Mouse (Mus musculus) limb, embryonic 12.5 days (tissue): Measurements from ENCODE around the gene Lhfp. TPM values are rescaled to one million over a fixed set of nuclear protein-coding genes. Genes with fewer than 3 reads are reported as not detected.

Source experiments
- ATAC-seq: fragments of 200-750 bp; cut with Nextera tagmentation; 2 replicates; pipeline ENCODE4 v1.8.0; 2017; ENCODE audit warnings: low read depth, moderate TSS enrichment; ENCODE audit not compliant: insufficient number of reproducible peaks, insufficient read depth, low FRiP score, low TSS enrichment
- H3K27ac ChIP-seq: fragments of 300-500 bp; sonication (generic); 2 replicates; pipeline ENCODE4 v1.5.1; 2016; ENCODE audit warnings: mild to moderate bottlenecking, moderate library complexity
- H3K27me3 ChIP-seq: fragments of 300-500 bp; sonication (generic); 2 replicates; pipeline ENCODE4 v1.6.1; 2016; ENCODE audit warnings: mild to moderate bottlenecking, moderate library complexity
- H3K36me3 ChIP-seq: fragments of 300-500 bp; sonication (generic); 2 replicates; pipeline ENCODE4 v1.6.1; 2016; ENCODE audit warnings: mild to moderate bottlenecking, moderate library complexity
- H3K4me1 ChIP-seq: fragments of 300-500 bp; sonication (generic); replicated peaks from 2 replicates; pipeline ENCODE4 v1.6.1; 2016
- H3K4me2 ChIP-seq: fragments of 300-500 bp; sonication (generic); 2 replicates; pipeline ENCODE4 v1.6.1; 2016; ENCODE audit warnings: mild to moderate bottlenecking, moderate library complexity
- H3K4me3 ChIP-seq: fragments of 300-500 bp; sonication (generic); replicated peaks from 2 replicates; pipeline ENCODE4 v1.5.1; 2016; ENCODE audit warnings: mild to moderate bottlenecking
- H3K9ac ChIP-seq: fragments of 300-500 bp; sonication (generic); replicated peaks from 2 replicates; pipeline ENCODE4 v1.6.1; 2016; ENCODE audit warnings: mild to moderate bottlenecking, moderate library complexity
- H3K9me3 ChIP-seq: fragments of 300-500 bp; sonication (generic); 2 replicates; pipeline ENCODE4 v1.6.1; 2016; ENCODE audit warnings: mild to moderate bottlenecking, moderate library complexity
- WGBS: fragments of 180-500 bp; shearing (Covaris S2); methylation state at CpG from one replicate; pipeline ENCODE4 v1.1.7; 2016; 5-methylcytosine and 5-hydroxymethylcytosine counted together
- polyA plus RNA-seq: library from polyadenylated mRNA; unstranded; fragments of >200 nt; fragmentation: Nextera tagmentation; extraction: Ambion mirVana; gene quantifications from 2 replicates; pipeline ENCODE4 v1.2.1, GENCODE M21; 2016

Lhfp gene
- polyA plus RNA-seq, 1 experiment from 2014 or later = 56.5 TPM

- 62% methylated on average over 8 of the region's 8 CpGs for WGBS
- Histone ChIP-seq H3K27ac (no peak overlapping the region), H3K4me2 (no peak overlapping the region), H3K4me3 (no peak overlapping the region), H3K9me3 (peaks cover 2% of the 10 kb centered on the region; the same call in 1 of the 2 replicates), H3K36me3 (no peaks in the 10 kb centered on the region), H3K27me3 (no peaks in the 10 kb centered on the region), H3K4me1 (no peaks in the 10 kb centered on the region), H3K9ac (no peak overlapping the region)
- ATAC-seq = no peak
These were observed 84.2 kb downstream of the Lhfp start for GRCm38 (mm10) chr3:53125495-53125894.

DNA sequence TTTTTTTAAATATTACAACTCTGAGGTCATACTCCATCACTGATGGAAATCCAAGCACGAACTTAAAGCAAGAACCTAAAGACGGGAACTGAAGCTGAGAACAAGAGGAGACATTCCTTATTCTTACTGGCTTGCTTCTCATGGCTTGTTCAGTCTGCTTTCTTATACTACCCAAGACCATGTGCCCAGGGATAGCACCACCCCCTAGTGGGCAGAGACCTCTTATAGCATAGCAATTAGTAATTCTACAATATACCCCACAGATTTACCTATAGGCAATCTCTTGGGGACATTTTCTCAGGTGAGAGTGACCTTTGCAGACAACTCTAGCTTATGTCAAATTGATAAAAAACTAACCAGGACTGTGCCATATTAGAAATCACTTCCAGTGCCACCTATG lies 97.5 kb downstream of the Lhfp start:
- no peaks in the 10 kb centered on the region for H3K27me3 ChIP-seq
- WGBS = 94% methylated on average over 2 of the region's 2 CpGs
- H3K36me3 ChIP-seq = no peaks in the 10 kb centered on the region
- no peak overlapping the region for H3K4me2 ChIP-seq
- no peak overlapping the region for H3K4me3 ChIP-seq
- no peak overlapping the region for H3K9ac ChIP-seq
- no peaks in the 10 kb centered on the region for H3K9me3 ChIP-seq
- ATAC-seq = no peak
- H3K4me1 ChIP-seq = 0 out of 2 replicates have a peak, but pooled peaks cover 5% of the 10 kb centered on the region
- H3K27ac ChIP-seq = no peak overlapping the region

- Histone ChIP-seq H3K4me1 (0 out of 2 replicates have a peak, but pooled peaks cover 5% of the 10 kb centered on the region), H3K9ac (no peak overlapping the region), H3K27ac (no peak overlapping the region), H3K4me3 (no peak overlapping the region), H3K9me3 (no peaks in the 10 kb centered on the region), H3K27me3 (no peaks in the 10 kb centered on the region), H3K36me3 (no peaks in the 10 kb centered on the region), H3K4me2 (no peak overlapping the region)
- ATAC-seq = no peak
These were observed 97.9 kb downstream of the Lhfp start for GRCm38 (mm10) chr3:53139205-53139604.

DNA sequence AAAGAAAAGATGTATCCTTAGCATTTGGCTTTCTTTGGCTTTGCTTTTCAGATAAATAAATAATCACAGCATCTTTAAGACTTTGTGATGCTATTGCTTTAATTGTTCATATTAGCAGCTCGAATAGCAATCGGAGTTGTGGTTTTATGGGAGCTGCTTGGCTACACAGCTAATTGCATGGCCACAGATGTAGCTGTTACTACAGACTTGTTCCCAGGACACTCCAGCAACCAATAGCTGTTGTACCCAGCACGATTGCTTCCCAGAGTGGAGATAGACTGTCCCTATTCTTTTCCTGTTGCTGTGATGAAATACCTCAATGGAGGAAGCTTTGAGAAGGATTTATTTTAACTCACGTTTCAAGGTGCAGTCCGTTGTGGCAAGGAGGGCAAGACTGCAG lies 98.3 kb downstream of the Lhfp start:
- Histone ChIP-seq H3K9me3 (no peaks in the 10 kb centered on the region), H3K4me2 (no peak overlapping the region), H3K4me3 (no peak overlapping the region), H3K27ac (no peak overlapping the region), H3K36me3 (no peaks in the 10 kb centered on the region), H3K27me3 (no peaks in the 10 kb centered on the region), H3K4me1 (0 out of 2 replicates have a peak, but pooled peaks cover 5% of the 10 kb centered on the region), H3K9ac (no peak overlapping the region)
- no peak for ATAC-seq
- WGBS = 64% methylated on average over 5 of the region's 5 CpGs

DNA sequence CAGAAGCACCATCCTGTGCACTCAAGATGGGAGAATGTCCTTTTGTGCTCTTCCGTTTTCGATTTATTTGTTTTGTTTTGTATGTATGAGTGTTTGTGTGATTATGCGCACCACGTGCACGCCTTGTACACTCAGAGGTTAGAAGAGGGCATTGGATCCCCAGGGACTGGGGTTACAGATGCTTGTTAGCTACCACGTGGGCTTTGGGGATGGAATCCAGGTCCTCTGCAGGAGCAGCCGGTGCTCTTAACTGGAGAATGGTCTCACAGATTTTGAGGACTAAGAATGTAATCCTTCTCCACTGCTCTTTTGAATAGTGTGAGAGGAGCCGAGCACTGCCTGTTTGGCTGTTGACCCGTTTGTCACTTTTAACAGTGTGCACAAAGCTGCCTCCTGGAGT lies 101.2 kb downstream of the Lhfp start:
- H3K9me3 ChIP-seq = no peaks in the 10 kb centered on the region
- H3K36me3 ChIP-seq = no peaks in the 10 kb centered on the region
- H3K9ac ChIP-seq = no peak overlapping the region
- no peak overlapping the region for H3K4me3 ChIP-seq
- no peak overlapping the region for H3K4me2 ChIP-seq
- ATAC-seq = no peak
- no peak overlapping the region for H3K27ac ChIP-seq
- 71% methylated on average over 9 of the region's 9 CpGs for WGBS
- 0 out of 2 replicates have a peak, but pooled peaks cover 5% of the 10 kb centered on the region for H3K4me1 ChIP-seq
- H3K27me3 ChIP-seq = no peaks in the 10 kb centered on the region

DNA sequence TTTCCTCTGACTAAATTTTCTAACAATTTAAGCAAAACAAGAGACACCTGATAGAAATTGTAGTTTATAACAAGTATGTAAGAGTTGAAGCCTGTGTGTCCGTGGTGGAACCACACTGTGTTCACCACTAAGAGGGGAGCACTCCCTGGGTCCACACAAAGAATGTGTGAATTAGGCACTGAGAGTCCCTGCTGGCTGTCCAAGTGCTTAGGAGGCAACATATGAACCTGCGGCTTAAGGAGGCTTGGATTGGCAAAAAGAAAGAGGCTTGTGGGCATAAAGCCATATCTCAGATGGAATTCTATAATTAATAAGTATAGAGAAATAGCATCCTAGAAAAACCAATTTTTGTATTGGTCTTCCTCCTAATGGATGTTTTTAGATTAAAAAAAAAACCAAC lies 104.2 kb downstream of the Lhfp start:
- no peak for ATAC-seq
- H3K9ac ChIP-seq = no peak overlapping the region
- no peaks in the 10 kb centered on the region for H3K27me3 ChIP-seq
- H3K27ac ChIP-seq = no peak overlapping the region
- H3K36me3 ChIP-seq = no peaks in the 10 kb centered on the region
- H3K4me2 ChIP-seq = no peak overlapping the region
- H3K4me1 ChIP-seq = 0 out of 2 replicates have a peak, but pooled peaks cover 5% of the 10 kb centered on the region
- H3K9me3 ChIP-seq = no peaks in the 10 kb centered on the region
- 64% methylated on average over 2 of the region's 2 CpGs for WGBS
- H3K4me3 ChIP-seq = no peak overlapping the region

GRCm38 (mm10) chr3:53145946-53146345 lies 104.6 kb downstream of the Lhfp start:
- Histone ChIP-seq H3K4me1 (0 out of 2 replicates have a peak, but pooled peaks cover 5% of the 10 kb centered on the region), H3K4me3 (no peak overlapping the region), H3K4me2 (no peak overlapping the region), H3K27ac (no peak overlapping the region), H3K9ac (no peak overlapping the region), H3K36me3 (no peaks in the 10 kb centered on the region), H3K27me3 (no peaks in the 10 kb centered on the region), H3K9me3 (no peaks in the 10 kb centered on the region)
- ATAC-seq = no peak
- WGBS = 88% methylated on average over 5 of the region's 5 CpGs

DNA sequence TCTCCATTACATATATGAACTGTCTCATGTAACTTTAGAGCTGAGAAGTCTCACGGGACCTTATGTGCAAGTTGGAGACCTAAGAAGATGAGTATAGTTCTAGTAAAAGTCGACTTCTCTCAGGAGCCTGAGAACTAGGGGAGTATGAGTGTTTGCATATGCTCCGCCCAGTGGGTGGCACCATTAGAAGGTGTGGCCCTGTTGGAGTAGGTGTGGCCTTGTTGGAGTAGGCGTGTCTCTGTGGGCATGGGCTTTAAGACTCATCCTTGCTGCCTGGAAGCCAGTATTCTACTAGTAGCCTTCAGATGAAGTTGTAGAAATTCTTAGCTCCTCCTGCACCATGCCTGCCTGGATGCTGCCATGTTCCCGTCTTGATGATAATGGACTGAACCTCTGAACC lies 105.7 kb downstream of the Lhfp start:
- H3K36me3 ChIP-seq = no peaks in the 10 kb centered on the region
- no peak overlapping the region for H3K4me2 ChIP-seq
- 0 out of 2 replicates have a peak, but pooled peaks cover 8% of the 10 kb centered on the region for H3K4me1 ChIP-seq
- no peak for ATAC-seq
- H3K4me3 ChIP-seq = no peak overlapping the region
- 87% methylated on average over 5 of the region's 5 CpGs for WGBS
- H3K9me3 ChIP-seq = no peaks in the 10 kb centered on the region
- no peak overlapping the region for H3K9ac ChIP-seq
- no peak overlapping the region for H3K27ac ChIP-seq
- no peaks in the 10 kb centered on the region for H3K27me3 ChIP-seq

DNA sequence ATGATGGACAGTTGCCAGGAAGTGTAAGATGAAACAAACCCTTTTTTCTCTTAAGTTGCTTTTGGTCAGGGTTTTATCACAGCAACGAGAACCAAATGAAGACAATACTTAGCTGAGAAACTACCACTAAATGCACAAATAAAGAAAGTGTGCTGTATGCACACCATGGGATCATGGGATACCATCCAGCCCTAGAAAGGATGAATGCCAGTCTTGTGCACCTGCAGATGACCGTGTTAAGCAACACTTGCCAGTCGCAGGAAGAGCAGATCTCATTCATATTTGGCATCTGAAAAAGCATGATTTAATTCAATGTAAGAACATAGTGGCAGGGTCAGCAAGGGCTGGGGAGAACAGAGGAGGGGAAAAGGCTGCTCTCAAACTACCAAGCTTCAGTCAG lies 107.4 kb downstream of the Lhfp start:
- H3K9ac ChIP-seq = no peak overlapping the region
- no peaks in the 10 kb centered on the region for H3K36me3 ChIP-seq
- H3K4me1 ChIP-seq = 0 out of 2 replicates have a peak, but pooled peaks cover 3% of the 10 kb centered on the region
- peaks cover 8% of the 10 kb centered on the region for H3K9me3 ChIP-seq
- 94% methylated on average over 3 of the region's 3 CpGs for WGBS
- H3K27ac ChIP-seq = no peak overlapping the region
- ATAC-seq = no peak
- H3K27me3 ChIP-seq = no peaks in the 10 kb centered on the region
- no peak overlapping the region for H3K4me2 ChIP-seq
- no peak overlapping the region for H3K4me3 ChIP-seq

- Histone ChIP-seq H3K36me3 (no peaks in the 10 kb centered on the region), H3K27me3 (no peaks in the 10 kb centered on the region), H3K9ac (no peak overlapping the region), H3K4me2 (no peak overlapping the region), H3K27ac (no peak overlapping the region), H3K4me3 (no peak overlapping the region), H3K4me1 (0 out of 2 replicates have a peak, but pooled peaks cover 3% of the 10 kb centered on the region), H3K9me3 (peaks cover 8% of the 10 kb centered on the region)
- ATAC-seq = no peak
- 92% methylated on average over 7 of the region's 7 CpGs for WGBS
These were observed 108.4 kb downstream of the Lhfp start for GRCm38 (mm10) chr3:53149625-53150320.

- Histone ChIP-seq H3K4me1 (0 out of 2 replicates have a peak, but pooled peaks cover 3% of the 10 kb centered on the region), H3K4me2 (no peak overlapping the region), H3K36me3 (no peaks in the 10 kb centered on the region), H3K9ac (no peak overlapping the region), H3K27ac (no peak overlapping the region), H3K27me3 (no peaks in the 10 kb centered on the region), H3K9me3 (peaks cover 8% of the 10 kb centered on the region), H3K4me3 (no peak overlapping the region)
- no peak for ATAC-seq
- 46% methylated on average over 1 of the region's 1 CpGs for WGBS
These were observed 109.8 kb downstream of the Lhfp start for GRCm38 (mm10) chr3:53151081-53151480.

- no peak overlapping the region for H3K4me2 ChIP-seq
- 47% methylated on average over 1 of the region's 1 CpGs for WGBS
- no peak overlapping the region for H3K9ac ChIP-seq
- no peak overlapping the region for H3K27ac ChIP-seq
- no peak for ATAC-seq
- peaks cover 8% of the 10 kb centered on the region for H3K9me3 ChIP-seq
- H3K4me3 ChIP-seq = no peak overlapping the region
- no peaks in the 10 kb centered on the region for H3K36me3 ChIP-seq
- H3K27me3 ChIP-seq = no peaks in the 10 kb centered on the region
- 0 out of 2 replicates have a peak, but pooled peaks cover 3% of the 10 kb centered on the region for H3K4me1 ChIP-seq
These were observed 110.3 kb downstream of the Lhfp start for GRCm38 (mm10) chr3:53151607-53152006.
